Mouse (Mus musculus): ENCODE data around the gene Slc47a2. TPM values are rescaled to one million over a fixed set of nuclear protein-coding genes. Genes with fewer than 3 reads are reported as not detected.

The Slc47a2 gene
- total and polyA plus RNA-seq, 3 experiments, result 0.15 to 0.25 TPM; not detected in 1

DNA sequence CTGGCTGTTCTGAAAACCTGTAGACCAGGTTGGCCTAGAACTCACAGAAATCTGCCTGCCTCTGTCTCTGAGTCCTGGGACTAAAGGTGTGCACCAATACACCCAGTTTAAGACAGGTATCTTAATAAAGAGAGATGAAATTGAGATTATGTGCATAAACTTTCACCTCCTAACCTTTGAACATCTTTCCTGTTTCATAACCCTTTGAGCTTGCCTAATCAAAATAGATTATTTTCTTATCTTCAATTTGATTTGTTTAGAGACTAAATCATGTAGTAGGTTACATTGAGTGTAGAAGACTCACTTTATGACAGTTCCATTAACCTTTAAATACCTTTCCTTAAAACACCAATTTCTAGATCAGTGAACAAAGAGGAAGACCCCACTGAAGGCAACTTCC lies 71.0 kb downstream of the Slc47a2 start:
- no peaks in the 10 kb centered on the region; the same call in 1 of the 2 replicates for H3K79me2 ChIP-seq (ENCODE audit: control insufficient read depth, insufficient read depth, low read length, poor library complexity)
- DNase-seq (ENCODE audit: low read depth, low spot score), result no peak
- H3K27ac ChIP-seq (ENCODE audit: control insufficient read depth, low read depth, low read length), result no peak overlapping the region
- H3K36me3 ChIP-seq (ENCODE audit: control insufficient read depth in 1 of 2, insufficient read depth in 2 of 2, low read length in 2 of 2), result peaks cover 0 to 24% of the 10 kb centered on the region in 2 experiments; a peak in 2 of 4 replicates
- no peaks in the 10 kb centered on the region for H3K27me3 ChIP-seq (ENCODE audit: control insufficient read depth in 1 of 2, insufficient read depth in 2 of 2, low read length in 2 of 2)
- H3K9ac ChIP-seq (ENCODE audit: control insufficient read depth, low read depth, low read length, poor library complexity, severe bottlenecking), result no peak overlapping the region
- TF ChIP-seq RAD21 (IDR thresholded peaks at IDR 0.05; ENCODE audit: low read depth, low read length) (no peak), CHD2 (IDR thresholded peaks at IDR 0.05; ENCODE audit: low read length) (no peak), BHLHE40 (IDR thresholded peaks at IDR 0.05; ENCODE audit: borderline replicate concordance, low read depth, low read length) (no peak), MYC (IDR thresholded peaks at IDR 0.05; ENCODE audit: low read depth, low read length) (no peak), UBTF (IDR thresholded peaks at IDR 0.05; ENCODE audit: borderline replicate concordance, insufficient read depth, low read depth, low read length) (no peak), USF2 (IDR thresholded peaks at IDR 0.05; ENCODE audit: borderline replicate concordance in 1 of 2, insufficient read depth in 1 of 2, low read depth in 1 of 2, low read length in 2 of 2) (no peak)
- peaks cover 14 to 25% of the 10 kb centered on the region in 2 experiments for H3K4me1 ChIP-seq (ENCODE audit: control insufficient read depth in 1 of 2, insufficient read depth in 2 of 2, low read length in 2 of 2)
- no peaks in the 10 kb centered on the region for H3K9me3 ChIP-seq (replicated peaks; ENCODE audit: insufficient read depth, low read length)
- no peak overlapping the region for H3K4me3 ChIP-seq (ENCODE audit: control insufficient read depth in 1 of 2, insufficient read depth in 1 of 2, low read depth in 2 of 2, low read length in 2 of 2)

GRCm38 (mm10) chr11:61270406-61270805 lies 72.3 kb downstream of the Slc47a2 start:
- no peak for TF ChIP-seq ETS1 (IDR thresholded peaks at IDR 0.05; ENCODE audit: low read depth, low read length)
- TF ChIP-seq MXI1 (IDR thresholded peaks at IDR 0.05; ENCODE audit: low read depth, low read length), result no peak
- no peak for TF ChIP-seq EP300 (IDR thresholded peaks at IDR 0.05; ENCODE audit: low read depth in 1 of 2, low read length in 2 of 2)
- no peak for TF ChIP-seq CHD2 (IDR thresholded peaks at IDR 0.05; ENCODE audit: low read length)
- no peak for TF ChIP-seq NELFE (IDR thresholded peaks at IDR 0.05; ENCODE audit: low read depth, low read length)
- no peak for TF ChIP-seq BHLHE40 (IDR thresholded peaks at IDR 0.05; ENCODE audit: borderline replicate concordance, low read depth, low read length)
- TF ChIP-seq ZKSCAN1 (IDR thresholded peaks at IDR 0.05; ENCODE audit: low read depth, low read length), result no peak
- TF ChIP-seq GABPA (IDR thresholded peaks at IDR 0.05; ENCODE audit: low read depth, low read length), result no peak
- TF ChIP-seq SIN3A (IDR thresholded peaks at IDR 0.05; ENCODE audit: low read length), result no peak
- TF ChIP-seq MYB (IDR thresholded peaks at IDR 0.05; ENCODE audit: low read depth, low read length), result no peak
- TF ChIP-seq JUND (IDR thresholded peaks at IDR 0.05; ENCODE audit: low read depth, low read length), result no peak
- TF ChIP-seq E2F4 (IDR thresholded peaks at IDR 0.05; ENCODE audit: borderline replicate concordance, low read depth, low read length), result no peak
- no peak for TF ChIP-seq ZNF384 (IDR thresholded peaks at IDR 0.05; ENCODE audit: low read depth, low read length)
- no peak for TF ChIP-seq ZMIZ1 (IDR thresholded peaks at IDR 0.05; ENCODE audit: low read depth, low read length)
- no peak for TF ChIP-seq MEF2A (IDR thresholded peaks at IDR 0.05; ENCODE audit: extremely low read depth, insufficient replicate concordance, low read depth, low read length, poor library complexity, severe bottlenecking)
- TF ChIP-seq GATA1 (IDR thresholded peaks at IDR 0.05; ENCODE audit: low read depth, low read length), result no peak
- Histone ChIP-seq H3K27ac (ENCODE audit: control insufficient read depth, low read depth, low read length) (no peak overlapping the region), H3K9me3 (replicated peaks; ENCODE audit: insufficient read depth, low read length) (no peaks in the 10 kb centered on the region), H3K36me3 (ENCODE audit: control insufficient read depth in 1 of 2, insufficient read depth in 2 of 2, low read length in 2 of 2) (peaks cover 0 to 22% of the 10 kb centered on the region in 2 experiments; a peak in 2 of 4 replicates), H3K4me3 (ENCODE audit: control insufficient read depth in 1 of 2, insufficient read depth in 1 of 2, low read depth in 2 of 2, low read length in 2 of 2) (no peak overlapping the region), H3K4me1 (ENCODE audit: control insufficient read depth in 1 of 2, insufficient read depth in 2 of 2, low read length in 2 of 2) (peaks cover 16 to 17% of the 10 kb centered on the region in 2 experiments), H3K79me2 (ENCODE audit: control insufficient read depth, insufficient read depth, low read length, poor library complexity) (no peaks in the 10 kb centered on the region; the same call in 1 of the 2 replicates), H3K27me3 (ENCODE audit: control insufficient read depth in 1 of 2, insufficient read depth in 2 of 2, low read length in 2 of 2) (no peaks in the 10 kb centered on the region), H3K9ac (ENCODE audit: control insufficient read depth, low read depth, low read length, poor library complexity, severe bottlenecking) (no peak overlapping the region)
- no peak for DNase-seq (ENCODE audit: low read depth, low spot score)

All from MEL (cell line).